In genomic region chr4:43724764-43725163, GRCm38 (mm10) we compare ENCODE assay signal across 8 mouse cellular contexts. TPM values are rescaled to one million over a fixed set of nuclear protein-coding genes. Genes with fewer than 3 reads are reported as not detected.
DNase-seq lines count a peak whose midpoint lies in the region; ATAC-seq and TF ChIP-seq lines count a peak whose summit lies in the region.
"Had no signal": no experiment of that assay in that cellular context is flagged by ENCODE, and none has a peak within 500 bp of the region (broad histone marks: within the 10 kb centered on the region; RNA-seq: fewer than 3 reads in every experiment).

No protein-coding gene starts in this region.

- no peaks in the 10 kb centered on the region for H3K27me3 ChIP-seq in kidney, embryonic 15.5 days
- peaks cover 16% of the 10 kb centered on the region for H3K27me3 ChIP-seq in E14TG2a.4 (ENCODE audit: insufficient read depth, low read length)
- no peaks in the 10 kb centered on the region for H3K27me3 ChIP-seq in embryonic facial prominence, embryonic 14.5 days (replicated peaks; ENCODE audit: control insufficient read depth, insufficient read depth, low read length)
- H3K27me3 ChIP-seq: liver, embryonic 13.5 days had no signal

- DNase-seq in kidney, adult 18-20 months: peak; percentile 47
- peak; percentile 44 for DNase-seq in A20 (ENCODE audit: low read depth, low spot score)
- DNase-seq in embryonic facial prominence, embryonic 14.5 days (ENCODE audit: low spot score): peak; percentile 43
- DNase-seq in retina, adult 2 months (ENCODE audit: low read depth, low spot score): peak; percentile 18
- DNase-seq in frontal cortex, postnatal 10 days (ENCODE audit: low spot score in 2 of 2): no peak
- DNase-seq: liver, embryonic 13.5 days had no signal

- H3K4me3 ChIP-seq in kidney, embryonic 15.5 days (replicated peaks): no peak overlapping the region
- H3K4me3 ChIP-seq in E14TG2a.4 (replicated peaks; ENCODE audit: low read length): no peak overlapping the region
- no peak overlapping the region for H3K4me3 ChIP-seq in embryonic facial prominence, embryonic 14.5 days (ENCODE audit: low read depth, low read length)
- H3K4me3 ChIP-seq: liver, embryonic 13.5 days had no signal

- peak; percentile 64 for TF ChIP-seq CTCF in E14TG2a.4 (conservative IDR thresholded peaks at IDR 0.05; ENCODE audit: low read length)

- H3K4me1 ChIP-seq in kidney, embryonic 15.5 days: peaks cover 38% of the 10 kb centered on the region
- H3K4me1 ChIP-seq in E14TG2a.4 (replicated peaks; ENCODE audit: low read depth, low read length): peaks cover 22% of the 10 kb centered on the region
- peaks cover 15% of the 10 kb centered on the region; the same call in 1 of the 2 replicates for H3K4me1 ChIP-seq in embryonic facial prominence, embryonic 14.5 days (ENCODE audit: control insufficient read depth, insufficient read depth, low read length)

- WGBS in kidney, embryonic 15.5 days: 36% methylated on average over 1 of the region's 1 CpGs
- 42% methylated on average over 1 of the region's 1 CpGs for WGBS in embryonic facial prominence, embryonic 14.5 days

- no peak overlapping the region for H3K27ac ChIP-seq in kidney, embryonic 15.5 days
- no peak overlapping the region for H3K27ac ChIP-seq in embryonic facial prominence, embryonic 14.5 days (replicated peaks; ENCODE audit: low read depth, low read length)
- H3K27ac ChIP-seq: liver, embryonic 13.5 days had no signal

- no peaks in the 10 kb centered on the region for H3K36me3 ChIP-seq in kidney, embryonic 15.5 days
- no peaks in the 10 kb centered on the region for H3K36me3 ChIP-seq in E14TG2a.4 (ENCODE audit: insufficient read depth, low read length)
- H3K36me3 ChIP-seq in embryonic facial prominence, embryonic 14.5 days (ENCODE audit: control insufficient read depth, insufficient read depth, low read length): no peaks in the 10 kb centered on the region
- H3K36me3 ChIP-seq: liver, embryonic 13.5 days had no signal

- no peaks in the 10 kb centered on the region for H3K9me3 ChIP-seq in kidney, embryonic 15.5 days (replicated peaks)
- no peaks in the 10 kb centered on the region for H3K9me3 ChIP-seq in E14TG2a.4 (ENCODE audit: low read length)
- H3K9me3 ChIP-seq in embryonic facial prominence, embryonic 14.5 days (ENCODE audit: control insufficient read depth, low read length): no peaks in the 10 kb centered on the region
- H3K9me3 ChIP-seq: liver, embryonic 13.5 days had no signal

- ATAC-seq in kidney, embryonic 15.5 days (replicated peaks; ENCODE audit: low FRiP score): no peak
- ATAC-seq in embryonic facial prominence, embryonic 14.5 days (ENCODE audit: low read depth): no peak

- H3K9ac ChIP-seq in kidney, embryonic 15.5 days: no peak overlapping the region
- H3K9ac ChIP-seq in embryonic facial prominence, embryonic 14.5 days (ENCODE audit: low read depth, low read length): no peak overlapping the region
- H3K9ac ChIP-seq: liver, embryonic 13.5 days had no signal

- no peak overlapping the region for H3K4me2 ChIP-seq in kidney, embryonic 15.5 days
- no peak overlapping the region for H3K4me2 ChIP-seq in embryonic facial prominence, embryonic 14.5 days (ENCODE audit: low read depth, low read length)
- H3K4me2 ChIP-seq: liver, embryonic 13.5 days had no signal

RNA-seq across cellular contexts. Expression of gene Hrct1, which starts 2.2 kb away (rescaled TPM):
- polyA plus RNA-seq in kidney, embryonic 15.5 days (2015; fragmentation: Nextera tagmentation; extraction: Ambion mirVana): 0.77 and 1.0 TPM in 2 replicates
- 1.4 and 2.1 TPM in 2 replicates for polyA plus RNA-seq in embryonic facial prominence, embryonic 14.5 days (2014; fragmentation: Nextera tagmentation; extraction: Ambion mirVana)

RNA-seq across cellular contexts. Expression of gene Spaar, which starts 5.1 kb away (rescaled TPM):
- polyA plus RNA-seq in kidney, embryonic 15.5 days (2015; fragmentation: Nextera tagmentation; extraction: Ambion mirVana): 0.12 and 0.19 TPM in 2 replicates
- 0.04 and 0.05 TPM in 2 replicates for polyA plus RNA-seq in embryonic facial prominence, embryonic 14.5 days (2014; fragmentation: Nextera tagmentation; extraction: Ambion mirVana)
- polyA plus RNA-seq: liver, embryonic 13.5 days had no signal

RNA-seq across cellular contexts. Expression of gene Olfr71, which starts 14.7 kb away (rescaled TPM):
- polyA plus RNA-seq in kidney, embryonic 15.5 days (2015; fragmentation: Nextera tagmentation; extraction: Ambion mirVana): not detected in 2 replicates
- polyA plus RNA-seq in embryonic facial prominence, embryonic 14.5 days (2014; fragmentation: Nextera tagmentation; extraction: Ambion mirVana): 0.10 and 0.37 TPM in 2 replicates
- polyA plus RNA-seq: liver, embryonic 13.5 days had no signal

RNA-seq across cellular contexts. Expression of gene Olfr70, which starts 24.2 kb away (rescaled TPM):
- polyA plus RNA-seq in kidney, embryonic 15.5 days (2015; fragmentation: Nextera tagmentation; extraction: Ambion mirVana): not detected in 2 replicates
- polyA plus RNA-seq in embryonic facial prominence, embryonic 14.5 days (2014; fragmentation: Nextera tagmentation; extraction: Ambion mirVana): not detected in 2 replicates
- polyA plus RNA-seq: liver, embryonic 13.5 days had no signal

RNA-seq across cellular contexts. Expression of gene Olfr159, which starts 46.0 kb away (rescaled TPM):
- not detected in 2 replicates for polyA plus RNA-seq in kidney, embryonic 15.5 days (2015; fragmentation: Nextera tagmentation; extraction: Ambion mirVana)
- polyA plus RNA-seq in embryonic facial prominence, embryonic 14.5 days (2014; fragmentation: Nextera tagmentation; extraction: Ambion mirVana): not detected in 2 replicates
- polyA plus RNA-seq: liver, embryonic 13.5 days had no signal

Comparison
In these comparisons a context has a peak if more than half of its experiments do, and no peak if none do; other contexts are left out.
1. DNase-seq: peak in kidney, adult 18-20 months (single experiment), A20 (single experiment), embryonic facial prominence, embryonic 14.5 days (single experiment) and retina, adult 2 months (single experiment); none in frontal cortex, postnatal 10 days (0 of 2).